Mouse (Mus musculus): Measurements from ENCODE around the gene Sult1a1. TPM values are rescaled to one million over a fixed set of nuclear protein-coding genes. Genes with fewer than 3 reads are reported as not detected.

The Sult1a1 gene
- polyA plus RNA-seq, 1 experiment from 2014 or later = 8.5 TPM

GRCm38 (mm10) chr7:126678545-126679341 lies 2.5 kb upstream of the Sult1a1 start:
- Histone ChIP-seq H3K36me3 (ENCODE audit: control insufficient read depth, insufficient read depth, low read length) (no peaks in the 10 kb centered on the region), H3K4me2 (ENCODE audit: low read length) (no peak overlapping the region), H3K4me3 (ENCODE audit: low read depth, low read length) (no peak overlapping the region), H3K4me1 (ENCODE audit: control insufficient read depth, insufficient read depth, low read length) (no peaks in the 10 kb centered on the region), H3K9ac (ENCODE audit: low read depth, low read length) (no peak overlapping the region), H3K27me3 (ENCODE audit: control insufficient read depth, insufficient read depth, low read depth, low read length) (no peaks in the 10 kb centered on the region), H3K9me3 (replicated peaks; ENCODE audit: control insufficient read depth, low read length, poor library complexity, severe bottlenecking) (no peaks in the 10 kb centered on the region), H3K27ac (ENCODE audit: low read length) (no peak overlapping the region)
- 83% methylated on average over 8 of the region's 8 CpGs for WGBS
- no peak for ATAC-seq

- no peak for ATAC-seq
- Histone ChIP-seq H3K4me3 (ENCODE audit: low read depth, low read length) (no peak overlapping the region), H3K36me3 (ENCODE audit: control insufficient read depth, insufficient read depth, low read length) (peaks cover 8% of the 10 kb centered on the region), H3K27me3 (ENCODE audit: control insufficient read depth, insufficient read depth, low read depth, low read length) (no peaks in the 10 kb centered on the region), H3K4me2 (ENCODE audit: low read length) (no peak overlapping the region), H3K9me3 (replicated peaks; ENCODE audit: control insufficient read depth, low read length, poor library complexity, severe bottlenecking) (no peaks in the 10 kb centered on the region), H3K27ac (ENCODE audit: low read length) (no peak overlapping the region), H3K4me1 (ENCODE audit: control insufficient read depth, insufficient read depth, low read length) (no peaks in the 10 kb centered on the region), H3K9ac (ENCODE audit: low read depth, low read length) (no peak overlapping the region)
- WGBS = 83% methylated on average over 4 of the region's 4 CpGs
These were observed 494 bp upstream of the Sult1a1 start for GRCm38 (mm10) chr7:126676631-126677220.

GRCm38 (mm10) chr7:126675104-126675503 lies 1.1 kb downstream of the Sult1a1 start:
- Histone ChIP-seq H3K4me2 (ENCODE audit: low read length) (no peak overlapping the region), H3K9me3 (replicated peaks; ENCODE audit: control insufficient read depth, low read length, poor library complexity, severe bottlenecking) (no peaks in the 10 kb centered on the region), H3K4me1 (ENCODE audit: control insufficient read depth, insufficient read depth, low read length) (no peaks in the 10 kb centered on the region), H3K36me3 (ENCODE audit: control insufficient read depth, insufficient read depth, low read length) (peaks cover 13% of the 10 kb centered on the region), H3K9ac (ENCODE audit: low read depth, low read length) (no peak overlapping the region), H3K27ac (ENCODE audit: low read length) (no peak overlapping the region), H3K4me3 (ENCODE audit: low read depth, low read length) (no peak overlapping the region), H3K27me3 (ENCODE audit: control insufficient read depth, insufficient read depth, low read depth, low read length) (no peaks in the 10 kb centered on the region)
- 96% methylated on average over 8 of the region's 8 CpGs for WGBS
- ATAC-seq = no peak

GRCm38 (mm10) chr7:126672111-126672510 lies 4.1 kb downstream of the Sult1a1 start:
- Histone ChIP-seq H3K9ac (ENCODE audit: low read depth, low read length) (no peak overlapping the region), H3K4me1 (ENCODE audit: control insufficient read depth, insufficient read depth, low read length) (no peaks in the 10 kb centered on the region), H3K4me2 (ENCODE audit: low read length) (no peak overlapping the region), H3K36me3 (ENCODE audit: control insufficient read depth, insufficient read depth, low read length) (peaks cover 14% of the 10 kb centered on the region), H3K27me3 (ENCODE audit: control insufficient read depth, insufficient read depth, low read depth, low read length) (no peaks in the 10 kb centered on the region), H3K9me3 (replicated peaks; ENCODE audit: control insufficient read depth, low read length, poor library complexity, severe bottlenecking) (no peaks in the 10 kb centered on the region), H3K4me3 (ENCODE audit: low read depth, low read length) (no peak overlapping the region), H3K27ac (ENCODE audit: low read length) (no peak overlapping the region)
- no peak for ATAC-seq
- 94% methylated on average over 9 of the region's 9 CpGs for WGBS

- WGBS = 95% methylated on average over 3 of the region's 3 CpGs
- H3K27ac ChIP-seq (ENCODE audit: low read length) = no peak overlapping the region
- no peak for ATAC-seq
- peaks cover 21% of the 10 kb centered on the region for H3K36me3 ChIP-seq (ENCODE audit: control insufficient read depth, insufficient read depth, low read length)
- H3K4me1 ChIP-seq (ENCODE audit: control insufficient read depth, insufficient read depth, low read length) = no peaks in the 10 kb centered on the region
- H3K9ac ChIP-seq (ENCODE audit: low read depth, low read length) = no peak overlapping the region
- no peak overlapping the region for H3K4me3 ChIP-seq (ENCODE audit: low read depth, low read length)
- H3K27me3 ChIP-seq (ENCODE audit: control insufficient read depth, insufficient read depth, low read depth, low read length) = no peaks in the 10 kb centered on the region
- no peak overlapping the region for H3K4me2 ChIP-seq (ENCODE audit: low read length)
- no peaks in the 10 kb centered on the region for H3K9me3 ChIP-seq (replicated peaks; ENCODE audit: control insufficient read depth, low read length, poor library complexity, severe bottlenecking)
These were observed 6.1 kb downstream of the Sult1a1 start for GRCm38 (mm10) chr7:126670152-126670551.

- H3K4me3 ChIP-seq (ENCODE audit: low read depth, low read length) = no peak overlapping the region
- no peak overlapping the region for H3K27ac ChIP-seq (ENCODE audit: low read length)
- 85% methylated on average over 5 of the region's 5 CpGs for WGBS
- H3K4me1 ChIP-seq (ENCODE audit: control insufficient read depth, insufficient read depth, low read length) = no peaks in the 10 kb centered on the region
- peaks cover 29% of the 10 kb centered on the region for H3K36me3 ChIP-seq (ENCODE audit: control insufficient read depth, insufficient read depth, low read length)
- no peak for ATAC-seq
- H3K27me3 ChIP-seq (ENCODE audit: control insufficient read depth, insufficient read depth, low read depth, low read length) = no peaks in the 10 kb centered on the region
- no peak overlapping the region for H3K4me2 ChIP-seq (ENCODE audit: low read length)
- H3K9me3 ChIP-seq (replicated peaks; ENCODE audit: control insufficient read depth, low read length, poor library complexity, severe bottlenecking) = no peaks in the 10 kb centered on the region
- no peak overlapping the region for H3K9ac ChIP-seq (ENCODE audit: low read depth, low read length)
These were observed 7.8 kb downstream of the Sult1a1 start for GRCm38 (mm10) chr7:126668452-126668851.

- no peaks in the 10 kb centered on the region for H3K9me3 ChIP-seq (replicated peaks; ENCODE audit: control insufficient read depth, low read length, poor library complexity, severe bottlenecking)
- H3K27me3 ChIP-seq (ENCODE audit: control insufficient read depth, insufficient read depth, low read depth, low read length) = no peaks in the 10 kb centered on the region
- no peak overlapping the region for H3K9ac ChIP-seq (ENCODE audit: low read depth, low read length)
- no peak overlapping the region for H3K4me2 ChIP-seq (ENCODE audit: low read length)
- H3K4me1 ChIP-seq (ENCODE audit: control insufficient read depth, insufficient read depth, low read length) = no peaks in the 10 kb centered on the region
- H3K4me3 ChIP-seq (ENCODE audit: low read depth, low read length) = no peak overlapping the region
- no peak for ATAC-seq
- no peak overlapping the region for H3K27ac ChIP-seq (ENCODE audit: low read length)
- peaks cover 26% of the 10 kb centered on the region for H3K36me3 ChIP-seq (ENCODE audit: control insufficient read depth, insufficient read depth, low read length)
- WGBS = 89% methylated on average over 9 of the region's 9 CpGs
These were observed 8.6 kb downstream of the Sult1a1 start for GRCm38 (mm10) chr7:126667495-126668090.

- H3K4me1 ChIP-seq (ENCODE audit: control insufficient read depth, insufficient read depth, low read length) = no peaks in the 10 kb centered on the region
- H3K4me3 ChIP-seq (ENCODE audit: low read depth, low read length) = no peak overlapping the region
- no peak for ATAC-seq
- WGBS = over 99% methylated on average over 3 of the region's 3 CpGs
- H3K27ac ChIP-seq (ENCODE audit: low read length) = no peak overlapping the region
- H3K9ac ChIP-seq (ENCODE audit: low read depth, low read length) = no peak overlapping the region
- no peaks in the 10 kb centered on the region for H3K27me3 ChIP-seq (ENCODE audit: control insufficient read depth, insufficient read depth, low read depth, low read length)
- no peak overlapping the region for H3K4me2 ChIP-seq (ENCODE audit: low read length)
- H3K9me3 ChIP-seq (replicated peaks; ENCODE audit: control insufficient read depth, low read length, poor library complexity, severe bottlenecking) = no peaks in the 10 kb centered on the region
- peaks cover 17% of the 10 kb centered on the region for H3K36me3 ChIP-seq (ENCODE audit: control insufficient read depth, insufficient read depth, low read length)
These were observed 11.0 kb downstream of the Sult1a1 start for GRCm38 (mm10) chr7:126665269-126665668.

- 88% methylated on average over 8 of the region's 8 CpGs for WGBS
- Histone ChIP-seq H3K9me3 (replicated peaks; ENCODE audit: control insufficient read depth, low read length, poor library complexity, severe bottlenecking) (no peaks in the 10 kb centered on the region), H3K4me1 (ENCODE audit: control insufficient read depth, insufficient read depth, low read length) (no peaks in the 10 kb centered on the region), H3K4me3 (ENCODE audit: low read depth, low read length) (no peak overlapping the region), H3K27me3 (ENCODE audit: control insufficient read depth, insufficient read depth, low read depth, low read length) (no peaks in the 10 kb centered on the region), H3K4me2 (ENCODE audit: low read length) (no peak overlapping the region), H3K9ac (ENCODE audit: low read depth, low read length) (no peak overlapping the region), H3K27ac (ENCODE audit: low read length) (no peak overlapping the region), H3K36me3 (ENCODE audit: control insufficient read depth, insufficient read depth, low read length) (peaks cover 15% of the 10 kb centered on the region)
- no peak for ATAC-seq
These were observed 12.6 kb downstream of the Sult1a1 start for GRCm38 (mm10) chr7:126663646-126664045.

Measured in midbrain, embryonic 16.5 days (tissue).